Mouse (Mus musculus) gastrocnemius, postnatal 36 days (tissue): ENCODE data around the gene Rps2. TPM values are rescaled to one million over a fixed set of nuclear protein-coding genes. Genes with fewer than 3 reads are reported as not detected.

Experiments used
- DNase-seq, 2 experiments: peaks; one replicate each; pipeline ENCODE4 v3.0.0; 2022
- intact Hi-C: fragments of 180-260 bp; cut with DNase I; formaldehyde crosslinking; loops from one replicate; pipeline ENCODE4 v1.15.1; 2025
- total RNA-seq, 2 experiments: library from RNA; stranded (reverse); gene quantifications; 2 replicates each; pipeline ENCODE4 v1.2.3; 2021

The Rps2 gene
- total RNA-seq, 2 experiments from 2014 or later = 500 to 582 TPM

GRCm38 (mm10) chr17:24728184-24728583, 10.3 kb downstream of the Rps2 start:
- no peak for DNase-seq

GRCm38 (mm10) chr17:24729067-24729466, 11.2 kb downstream of the Rps2 start:
- intact Hi-C loops = no loop called here
- DNase-seq = no peak

More at GRCm38 (mm10) chr17:24728184-24728583, 10.3 kb downstream of the Rps2 start:
- intact Hi-C loops = no loop called here

GRCm38 (mm10) chr17:24730787-24731186, 12.9 kb downstream of the Rps2 start:
- DNase-seq = no peak
- intact Hi-C loops = no loop called here

GRCm38 (mm10) chr17:24732233-24732935, 14.5 kb downstream of the Rps2 start:
- DNase-seq = peak; percentile 49 to 71
- intact Hi-C loops = no loop called here

- intact Hi-C loops = no loop called here
- DNase-seq = no peak
Observed at GRCm38 (mm10) chr17:24733434-24734050, 15.6 kb downstream of the Rps2 start.

- intact Hi-C loops = no loop called here
- no peak for DNase-seq
Observed at GRCm38 (mm10) chr17:24734513-24734912, 16.6 kb downstream of the Rps2 start.

- DNase-seq = no peak
- intact Hi-C loops = no loop called here
Observed at GRCm38 (mm10) chr17:24735446-24735845, 17.5 kb downstream of the Rps2 start.

- intact Hi-C loops = no loop called here
- peak; percentile 89 to 97 for DNase-seq
Observed at GRCm38 (mm10) chr17:24736330-24737051, 18.6 kb downstream of the Rps2 start, which contains the start of gene Msrb1. Gene Msrb1, plus strand, starts transcription at chr17:24736642.

GRCm38 (mm10) chr17:24737135-24737810, 19.4 kb downstream of the Rps2 start:
- no peak for DNase-seq
- intact Hi-C loops = no loop called here

GRCm38 (mm10) chr17:24738238-24738637, 20.3 kb downstream of the Rps2 start:
- no peak for DNase-seq
- intact Hi-C loops = no loop called here

GRCm38 (mm10) chr17:24739926-24740325, 22.0 kb downstream of the Rps2 start:
- intact Hi-C loops = loop anchor here (5.0 kb wide), 1 partner anchor 162 kb away; no protein-coding TSS in a partner anchor
- DNase-seq = no peak

GRCm38 (mm10) chr17:24742307-24742706, 24.4 kb downstream of the Rps2 start:
- DNase-seq = no peak
- intact Hi-C loops = loop anchor here (5.0 kb wide), 1 partner anchor 160 kb away; no protein-coding TSS in a partner anchor

GRCm38 (mm10) chr17:24743896-24744295, 26.0 kb downstream of the Rps2 start:
- intact Hi-C loops = loop anchor here (5.0 kb wide), 1 partner anchor 158 kb away; no protein-coding TSS in a partner anchor

GRCm38 (mm10) chr17:24744381-24744780, 26.5 kb downstream of the Rps2 start:
- intact Hi-C loops = loop anchor here (5.0 kb wide), 1 partner anchor 158 kb away; no protein-coding TSS in a partner anchor

More at GRCm38 (mm10) chr17:24743896-24744295, 26.0 kb downstream of the Rps2 start:
- DNase-seq = no peak

GRCm38 (mm10) chr17:24745526-24746497, 27.9 kb downstream of the Rps2 start:
- intact Hi-C loops = loop anchor here (2.0 to 5.0 kb wide), 2 partner anchors 73 to 136 kb away; no protein-coding TSS in a partner anchor
- DNase-seq = peak; percentile 55 to 80

More at GRCm38 (mm10) chr17:24744381-24744780, 26.5 kb downstream of the Rps2 start:
- no peak for DNase-seq

GRCm38 (mm10) chr17:24746986-24747385, 29.1 kb downstream of the Rps2 start:
- no peak for DNase-seq
- intact Hi-C loops = loop anchor here (2.0 to 5.0 kb wide), 2 partner anchors 72 to 135 kb away; no protein-coding TSS in a partner anchor

GRCm38 (mm10) chr17:24751528-24751927, 33.6 kb downstream of the Rps2 start:
- intact Hi-C loops = no loop called here
- no peak for DNase-seq

- DNase-seq = no peak
- intact Hi-C loops = no loop called here
Observed at GRCm38 (mm10) chr17:24752415-24753394, 34.8 kb downstream of the Rps2 start, which contains the start of gene Hs3st6. Gene Hs3st6, plus strand, starts transcription at chr17:24752988.
